ENCODE assay signal across 8 mouse cellular contexts in the genomic region with DNA sequence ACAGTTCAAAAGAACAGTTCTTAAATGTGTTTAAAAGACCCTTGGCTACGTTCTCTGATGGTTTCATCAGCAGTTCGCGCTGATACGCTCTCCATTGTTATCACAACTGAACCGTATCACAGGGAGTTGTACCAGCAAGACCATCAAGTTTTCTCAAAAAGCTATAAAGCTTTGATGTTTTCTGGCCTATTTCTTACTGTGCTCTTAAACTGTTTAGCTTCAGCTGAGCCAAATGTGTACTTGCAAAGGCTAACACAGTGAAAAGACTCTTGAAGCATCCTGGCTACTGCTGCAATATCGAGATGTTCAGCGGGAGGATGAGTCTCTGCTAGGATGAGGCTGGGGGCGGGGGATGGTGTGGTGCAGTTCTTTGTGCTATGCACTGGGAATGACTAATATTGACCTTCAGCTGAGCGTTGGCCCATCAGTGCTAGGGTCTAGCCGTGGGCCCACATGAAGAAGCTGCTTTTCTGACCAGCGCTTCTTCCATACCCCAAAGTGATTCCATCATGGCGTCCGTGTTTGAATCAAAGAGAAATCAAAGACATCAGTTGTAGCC. TPM values are rescaled to one million over a fixed set of nuclear protein-coding genes. Genes with fewer than 3 reads are reported as not detected.
DNase-seq lines count a peak whose midpoint lies in the region; ATAC-seq and TF ChIP-seq lines count a peak whose summit lies in the region.

No protein-coding gene starts in this region.

- H3K36me3 ChIP-seq in intestine, postnatal 0 days (ENCODE audit: control insufficient read depth, insufficient read depth), result no peaks in the 10 kb centered on the region
- no peaks in the 10 kb centered on the region for H3K36me3 ChIP-seq in stomach, embryonic 16.5 days (ENCODE audit: control insufficient read depth, insufficient read depth, low read length)

- no peaks in the 10 kb centered on the region for H3K4me1 ChIP-seq in intestine, postnatal 0 days (replicated peaks; ENCODE audit: control insufficient read depth, insufficient read depth, low read length)
- 0 out of 2 replicates have a peak, but pooled peaks cover 5% of the 10 kb centered on the region for H3K4me1 ChIP-seq in stomach, embryonic 16.5 days (ENCODE audit: control insufficient read depth, insufficient read depth, low read length)

- 71% methylated on average over 13 of the region's 13 CpGs for WGBS in intestine, postnatal 0 days
- 69% methylated on average over 13 of the region's 13 CpGs for WGBS in stomach, embryonic 16.5 days

- no peak overlapping the region for H3K9ac ChIP-seq in intestine, postnatal 0 days (ENCODE audit: low read depth, low read length)
- no peak overlapping the region for H3K9ac ChIP-seq in stomach, embryonic 16.5 days (ENCODE audit: low read length)

- no peaks in the 10 kb centered on the region for H3K9me3 ChIP-seq in intestine, postnatal 0 days (ENCODE audit: control insufficient read depth)
- H3K9me3 ChIP-seq in stomach, embryonic 16.5 days (replicated peaks; ENCODE audit: control insufficient read depth, low read length), result no peaks in the 10 kb centered on the region

- ATAC-seq in frontal cortex, adult (ENCODE audit: low TSS enrichment), result peak; percentile 35; the same call in 1 of the 2 replicates
- no peak for ATAC-seq in intestine, postnatal 0 days
- ATAC-seq in stomach, embryonic 16.5 days (ENCODE audit: insufficient read depth, low FRiP score), result no peak
- no peak for ATAC-seq in granulocyte monocyte progenitor cell, adult 5-6 weeks (replicated peaks; ENCODE audit: poor library complexity, severe bottlenecking)
- ATAC-seq in megakaryocyte progenitor cell, adult 5-6 weeks (replicated peaks; ENCODE audit: poor library complexity), result no peak

- no peak overlapping the region for H3K4me3 ChIP-seq in intestine, postnatal 0 days (ENCODE audit: low read depth, low read length)
- H3K4me3 ChIP-seq in stomach, embryonic 16.5 days (replicated peaks; ENCODE audit: low read length), result peak overlapping the region; percentile 41; the same call in 1 of the 2 replicates

- no peak overlapping the region for H3K27ac ChIP-seq in intestine, postnatal 0 days (ENCODE audit: low read depth, low read length)
- H3K27ac ChIP-seq in stomach, embryonic 16.5 days (ENCODE audit: low read length), result no peak overlapping the region

- DNase-seq in frontal cortex, postnatal 25 days (ENCODE audit: low spot score in 2 of 2), result no peak
- peak; percentile 17 for DNase-seq in right cerebral cortex, postnatal 14 days
- no peak for DNase-seq in right cerebral cortex, postnatal 25 days

- no peak for TF ChIP-seq CTCF in intestine, postnatal 0 days (IDR thresholded peaks at IDR 0.05; ENCODE audit: low read depth)

- H3K4me2 ChIP-seq in intestine, postnatal 0 days (replicated peaks; ENCODE audit: low read depth), result peak overlapping the region; percentile 61; the same call in 1 of the 2 replicates
- H3K4me2 ChIP-seq in stomach, embryonic 16.5 days (ENCODE audit: low read depth, low read length), result peak overlapping the region; percentile 64

- H3K27me3 ChIP-seq in intestine, postnatal 0 days (replicated peaks; ENCODE audit: control insufficient read depth, insufficient read depth, low read length), result no peaks in the 10 kb centered on the region
- no peaks in the 10 kb centered on the region for H3K27me3 ChIP-seq in stomach, embryonic 16.5 days (ENCODE audit: control insufficient read depth, insufficient read depth, low read length)

RNA-seq across cellular contexts. Expression of a gene that starts 0.7 kb away (rescaled TPM):
- polyA plus RNA-seq in intestine, postnatal 0 days (2015; fragmentation: Nextera tagmentation; extraction: Ambion mirVana), result 4.1 TPM in 2 replicates
- polyA plus RNA-seq in stomach, embryonic 16.5 days (2015; fragmentation: Nextera tagmentation; extraction: Ambion mirVana), result 22.6 and 23.5 TPM in 2 replicates
- 46.2 and 57.1 TPM in 2 replicates for total RNA-seq in granulocyte monocyte progenitor cell, adult 5-6 weeks (2014; fragmentation: Nextera tagmentation)
- total RNA-seq in granulocyte monocyte progenitor cell, adult 5-6 weeks (2017), result 53.6 and 56.3 TPM in 2 replicates
- total RNA-seq in megakaryocyte progenitor cell, adult 5-6 weeks (2015), result 52.8 and 61.8 TPM in 2 replicates
- total RNA-seq in megakaryocyte progenitor cell, adult 5-6 weeks (2017), result 59.5 and 67.3 TPM in 2 replicates
